Mouse (Mus musculus) telencephalon, adult 2 months (tissue): Measurements from ENCODE around the gene Krtap1-4.
A peak's percentile ranks its signal among the peaks of the same experiment; 100 is the strongest.
"Not testable (repeated sequence)": the region's sequence is repeated elsewhere in the genome, so short reads cannot be mapped to it uniquely, and the experiment has no call there.

Experiments used
- DNase-seq: peaks from one replicate; pipeline ENCODE4 v3.0.0-alpha.2; 2011; ENCODE audit warnings: low read depth, low spot score

Gene Krtap1-4

GRCm38 (mm10) chr11:99583245-99583704 is at the start of gene Krtap1-4:
Krtap1-4 (minus strand) TSS chr11:99583654.
- no peak for DNase-seq

- DNase-seq, result no peak
These were observed 47.4 kb upstream of the Krtap1-4 start for GRCm38 (mm10) chr11:99630890-99631289.

- DNase-seq, result no peak
These were observed 44.7 kb upstream of the Krtap1-4 start, which contains the start of gene Krtap4-1 for GRCm38 (mm10) chr11:99628138-99628537. Krtap4-1 (minus strand) TSS chr11:99628238.

- DNase-seq, result no peak
These were observed 36.9 kb upstream of the Krtap1-4 start, which contains the start of gene Gm11562 for GRCm38 (mm10) chr11:99620335-99620734. Gm11562 (minus strand) TSS chr11:99620435.

GRCm38 (mm10) chr11:99614796-99615363 is 31.4 kb upstream of the Krtap1-4 start, which contains the start of gene Krtap2-4:
Krtap2-4 (minus strand) TSS chr11:99614846.
- no peak for DNase-seq

GRCm38 (mm10) chr11:99610089-99610488 is 26.6 kb upstream of the Krtap1-4 start, which contains the start of gene Gm11937:
Gm11937 (minus strand) TSS chr11:99610189.
- DNase-seq, result not testable (repeated sequence)

GRCm38 (mm10) chr11:99609126-99609525 is 25.7 kb upstream of the Krtap1-4 start:
- DNase-seq, result peak; percentile 61

- not testable (repeated sequence) for DNase-seq
These were observed 19.8 kb upstream of the Krtap1-4 start, which contains the start of gene Gm11938 for GRCm38 (mm10) chr11:99603208-99603607. Gm11938 (minus strand) TSS chr11:99603308.

GRCm38 (mm10) chr11:99597742-99598141 is 14.3 kb upstream of the Krtap1-4 start, which contains the start of gene Krtap9-3:
Krtap9-3 (minus strand) TSS chr11:99598105.
- not testable (repeated sequence) for DNase-seq

GRCm38 (mm10) chr11:99590981-99591380 is 7.5 kb upstream of the Krtap1-4 start, which contains the start of gene Krtap1-3:
Krtap1-3 (minus strand) TSS chr11:99591339.
- DNase-seq, result no peak

- DNase-seq, result peak; percentile 57
These were observed 1.6 kb upstream of the Krtap1-4 start for GRCm38 (mm10) chr11:99585096-99585495.

GRCm38 (mm10) chr11:99581564-99581963 is 1.9 kb downstream of the Krtap1-4 start:
- DNase-seq, result peak; percentile 58

- no peak for DNase-seq
These were observed 2.4 kb downstream of the Krtap1-4 start for GRCm38 (mm10) chr11:99581051-99581450.

GRCm38 (mm10) chr11:99580636-99581035 is 2.8 kb downstream of the Krtap1-4 start, which contains the start of gene Krtap1-5:
Krtap1-5 (minus strand) TSS chr11:99581016.
- no peak for DNase-seq

- no peak for DNase-seq
These were observed 9.3 kb downstream of the Krtap1-4 start for GRCm38 (mm10) chr11:99574106-99574505.

- DNase-seq, result peak; percentile 46
These were observed 10.3 kb downstream of the Krtap1-4 start for GRCm38 (mm10) chr11:99573164-99573563.

- DNase-seq, result no peak
These were observed 16.9 kb downstream of the Krtap1-4 start, which contains the start of gene Krtap3-1 for GRCm38 (mm10) chr11:99566530-99566929. Krtap3-1 (minus strand) TSS chr11:99566630.

- no peak for DNase-seq
These were observed 20.9 kb downstream of the Krtap1-4 start for GRCm38 (mm10) chr11:99562580-99562979.

- no peak for DNase-seq
These were observed 24.1 kb downstream of the Krtap1-4 start, which contains the start of gene Gm11939 for GRCm38 (mm10) chr11:99559366-99559765. Gm11939 (minus strand) TSS chr11:99559466.

- peak; percentile 39 for DNase-seq
These were observed 25.3 kb downstream of the Krtap1-4 start for GRCm38 (mm10) chr11:99557976-99558745.

- DNase-seq, result no peak
These were observed 26.7 kb downstream of the Krtap1-4 start, which contains the start of gene Krtap3-2 for GRCm38 (mm10) chr11:99556753-99557152. Krtap3-2 (minus strand) TSS chr11:99556853.

- DNase-seq, result no peak
These were observed 27.3 kb downstream of the Krtap1-4 start for GRCm38 (mm10) chr11:99556195-99556594.
